Mouse (Mus musculus): ENCODE measurements at regions not wholly inside any gene's neighbourhood (a gene's known extent, or its start where the extent isn't known, plus 50 kb on each side); places are given as distances from the start of the nearest gene placed in this dataset.

GRCm38 (mm10) chr2:159575271-159575670, 758.7 kb downstream of the Gm826 start:
- no peaks in the 10 kb centered on the region for H3K27me3 ChIP-seq (ENCODE audit: control insufficient read depth, insufficient read depth, insufficient read length)
- no peaks in the 10 kb centered on the region for H3K36me3 ChIP-seq (ENCODE audit: control insufficient read depth, insufficient read depth)
- no peak overlapping the region for H3ac ChIP-seq (ENCODE audit: control insufficient read depth, insufficient read length, low read depth)
- no peaks in the 10 kb centered on the region for H3K79me2 ChIP-seq (ENCODE audit: control insufficient read depth, insufficient read depth)
- H3K79me3 ChIP-seq (ENCODE audit: low read depth), result no peaks in the 10 kb centered on the region
- no peak overlapping the region for H3K4me3 ChIP-seq (ENCODE audit: insufficient read depth, poor library complexity, severe bottlenecking)
- no peak for TF ChIP-seq CTCF (IDR thresholded peaks at IDR 0.05; ENCODE audit: control insufficient read depth, insufficient read depth, insufficient read length)
- TF ChIP-seq MYOG (IDR thresholded peaks at IDR 0.05; ENCODE audit: control insufficient read depth, extremely low read depth, insufficient read length), result no peak
- no peak for TF ChIP-seq MYOD1 (IDR thresholded peaks at IDR 0.05; ENCODE audit: control insufficient read depth, insufficient read length, low read depth)
- no peak for TF ChIP-seq MAX (IDR thresholded peaks at IDR 0.05)
- TF ChIP-seq USF1 (IDR thresholded peaks at IDR 0.05; ENCODE audit: low read depth), result no peak
- TF ChIP-seq CEBPB (IDR thresholded peaks at IDR 0.05; ENCODE audit: low read depth), result no peak
- TF ChIP-seq FOSL1 (IDR thresholded peaks at IDR 0.05; ENCODE audit: insufficient read depth, low read length, poor library complexity, severe bottlenecking), result no peak

DNA sequence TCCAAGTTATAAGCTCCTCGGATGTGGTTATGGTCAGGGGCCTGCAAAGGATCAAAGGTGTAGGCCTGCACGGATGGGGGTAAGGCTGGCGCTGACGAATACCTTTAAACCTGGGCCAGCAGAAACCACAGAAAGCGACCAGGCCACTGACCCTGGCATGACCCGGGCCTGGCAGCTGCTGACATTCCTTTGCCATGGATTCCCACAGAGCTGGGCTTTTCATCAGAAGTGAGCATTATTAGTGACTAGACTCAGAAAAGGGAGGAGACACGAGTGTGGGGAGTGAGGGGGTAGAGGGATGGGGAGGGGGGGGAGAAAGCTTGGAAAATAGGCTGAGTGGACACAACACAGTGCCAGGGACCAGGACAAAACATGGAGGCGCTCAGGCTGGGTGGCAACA, 750.9 kb downstream of the Gm826 start:
- Histone ChIP-seq H3ac (ENCODE audit: control insufficient read depth, insufficient read length, low read depth) (no peak overlapping the region), H3K79me2 (ENCODE audit: control insufficient read depth, insufficient read depth) (no peaks in the 10 kb centered on the region), H3K27me3 (ENCODE audit: control insufficient read depth, insufficient read depth, insufficient read length) (no peaks in the 10 kb centered on the region), H3K36me3 (ENCODE audit: control insufficient read depth, insufficient read depth) (no peaks in the 10 kb centered on the region), H3K4me3 (ENCODE audit: insufficient read depth, poor library complexity, severe bottlenecking) (no peak overlapping the region), H3K79me3 (ENCODE audit: low read depth) (no peaks in the 10 kb centered on the region)
- TF ChIP-seq CEBPB (IDR thresholded peaks at IDR 0.05; ENCODE audit: low read depth) (no peak), MYOD1 (IDR thresholded peaks at IDR 0.05; ENCODE audit: control insufficient read depth, insufficient read length, low read depth) (no peak), FOSL1 (IDR thresholded peaks at IDR 0.05; ENCODE audit: insufficient read depth, low read length, poor library complexity, severe bottlenecking) (no peak), USF1 (IDR thresholded peaks at IDR 0.05; ENCODE audit: low read depth) (no peak), CTCF (IDR thresholded peaks at IDR 0.05; ENCODE audit: control insufficient read depth, insufficient read depth, insufficient read length) (no peak), MAX (IDR thresholded peaks at IDR 0.05) (no peak), MYOG (IDR thresholded peaks at IDR 0.05; ENCODE audit: control insufficient read depth, extremely low read depth, insufficient read length) (no peak)

DNA sequence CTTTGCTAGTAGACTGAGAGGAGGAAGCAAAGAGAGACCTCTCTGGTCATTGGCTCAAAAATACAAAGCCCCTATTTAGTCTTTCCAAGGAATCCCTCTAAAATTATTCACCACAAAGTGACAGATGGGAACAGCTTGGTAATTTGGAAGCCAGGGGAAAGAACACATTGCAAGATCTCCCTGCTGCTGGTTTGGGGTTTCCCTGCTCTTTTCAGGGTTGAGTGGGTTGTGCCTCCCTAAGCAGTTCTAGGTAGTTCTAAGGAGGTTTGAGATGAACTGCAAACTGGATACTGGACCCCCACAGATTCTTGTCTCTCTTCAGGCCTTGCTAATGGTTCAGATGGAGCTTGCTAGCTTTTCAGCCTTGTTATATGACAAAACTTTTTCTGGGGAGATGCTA, 749.3 kb downstream of the Gm826 start:
- no peak overlapping the region for H3K4me3 ChIP-seq (ENCODE audit: insufficient read depth, poor library complexity, severe bottlenecking)
- TF ChIP-seq CTCF (IDR thresholded peaks at IDR 0.05; ENCODE audit: control insufficient read depth, insufficient read depth, insufficient read length), result no peak
- no peak for TF ChIP-seq FOSL1 (IDR thresholded peaks at IDR 0.05; ENCODE audit: insufficient read depth, low read length, poor library complexity, severe bottlenecking)
- no peak for TF ChIP-seq USF1 (IDR thresholded peaks at IDR 0.05; ENCODE audit: low read depth)
- TF ChIP-seq MAX (IDR thresholded peaks at IDR 0.05), result no peak
- no peak for TF ChIP-seq CEBPB (IDR thresholded peaks at IDR 0.05; ENCODE audit: low read depth)
- TF ChIP-seq MYOD1 (IDR thresholded peaks at IDR 0.05; ENCODE audit: control insufficient read depth, insufficient read length, low read depth), result no peak

GRCm38 (mm10) chr2:159586697-159587473, 747.1 kb downstream of the Gm826 start:
- TF ChIP-seq MYOG (IDR thresholded peaks at IDR 0.05; ENCODE audit: control insufficient read depth, extremely low read depth, insufficient read length) (no peak), MYOD1 (IDR thresholded peaks at IDR 0.05; ENCODE audit: control insufficient read depth, insufficient read length, low read depth) (no peak)
- Histone ChIP-seq H3K27me3 (ENCODE audit: control insufficient read depth, insufficient read depth, insufficient read length) (no peaks in the 10 kb centered on the region), H3K79me3 (ENCODE audit: low read depth) (no peaks in the 10 kb centered on the region)

More for the DNA sequence above, 749.3 kb downstream of the Gm826 start:
- no peak overlapping the region for H3ac ChIP-seq (ENCODE audit: control insufficient read depth, insufficient read length, low read depth)
- H3K27me3 ChIP-seq (ENCODE audit: control insufficient read depth, insufficient read depth, insufficient read length), result no peaks in the 10 kb centered on the region
- H3K79me3 ChIP-seq (ENCODE audit: low read depth), result no peaks in the 10 kb centered on the region
- no peaks in the 10 kb centered on the region for H3K36me3 ChIP-seq (ENCODE audit: control insufficient read depth, insufficient read depth)
- no peaks in the 10 kb centered on the region for H3K79me2 ChIP-seq (ENCODE audit: control insufficient read depth, insufficient read depth)

GRCm38 (mm10) chr2:159591396-159592124, 742.4 kb downstream of the Gm826 start:
- Histone ChIP-seq H3ac (ENCODE audit: control insufficient read depth, insufficient read length, low read depth) (no peak overlapping the region), H3K79me2 (ENCODE audit: control insufficient read depth, insufficient read depth) (no peaks in the 10 kb centered on the region)

More at GRCm38 (mm10) chr2:159586697-159587473, 747.1 kb downstream of the Gm826 start:
- H3K36me3 ChIP-seq (ENCODE audit: control insufficient read depth, insufficient read depth), result no peaks in the 10 kb centered on the region
- no peaks in the 10 kb centered on the region for H3K79me2 ChIP-seq (ENCODE audit: control insufficient read depth, insufficient read depth)
- H3K4me3 ChIP-seq (ENCODE audit: insufficient read depth, poor library complexity, severe bottlenecking), result no peak overlapping the region
- H3ac ChIP-seq (ENCODE audit: control insufficient read depth, insufficient read length, low read depth), result no peak overlapping the region

More at GRCm38 (mm10) chr2:159591396-159592124, 742.4 kb downstream of the Gm826 start:
- TF ChIP-seq CEBPB (IDR thresholded peaks at IDR 0.05; ENCODE audit: low read depth) (no peak), MYOD1 (IDR thresholded peaks at IDR 0.05; ENCODE audit: control insufficient read depth, insufficient read length, low read depth) (no peak), MAX (IDR thresholded peaks at IDR 0.05) (no peak), MYOG (IDR thresholded peaks at IDR 0.05; ENCODE audit: control insufficient read depth, extremely low read depth, insufficient read length) (no peak), FOSL1 (IDR thresholded peaks at IDR 0.05; ENCODE audit: insufficient read depth, low read length, poor library complexity, severe bottlenecking) (no peak), CTCF (IDR thresholded peaks at IDR 0.05; ENCODE audit: control insufficient read depth, insufficient read depth, insufficient read length) (no peak), USF1 (IDR thresholded peaks at IDR 0.05; ENCODE audit: low read depth) (no peak)
- H3K27me3 ChIP-seq (ENCODE audit: control insufficient read depth, insufficient read depth, insufficient read length), result no peaks in the 10 kb centered on the region
- no peaks in the 10 kb centered on the region for H3K36me3 ChIP-seq (ENCODE audit: control insufficient read depth, insufficient read depth)
- no peaks in the 10 kb centered on the region for H3K79me3 ChIP-seq (ENCODE audit: low read depth)
- no peak overlapping the region for H3K4me3 ChIP-seq (ENCODE audit: insufficient read depth, poor library complexity, severe bottlenecking)
